Mouse (Mus musculus): ENCODE results near the gene Lad1.

Gene Lad1

GRCm38 (mm10) chr1:135810180-135810579 is 8.2 kb upstream of the Lad1 start:
- DNase-seq: no peak

- DNase-seq: peak; percentile 34
Measured at GRCm38 (mm10) chr1:135811016-135811646, 7.3 kb upstream of the Lad1 start.

GRCm38 (mm10) chr1:135812205-135812604 is 6.2 kb upstream of the Lad1 start:
- DNase-seq: no peak

- DNase-seq: no peak
Measured at GRCm38 (mm10) chr1:135812618-135813017, 5.8 kb upstream of the Lad1 start.

GRCm38 (mm10) chr1:135813071-135813470 is 5.3 kb upstream of the Lad1 start:
- DNase-seq: no peak

GRCm38 (mm10) chr1:135813687-135814395 is 4.6 kb upstream of the Lad1 start:
- DNase-seq: no peak

GRCm38 (mm10) chr1:135814531-135814930 is 3.9 kb upstream of the Lad1 start:
- no peak for DNase-seq

GRCm38 (mm10) chr1:135817595-135817994 is 803 bp upstream of the Lad1 start:
- no peak for DNase-seq

GRCm38 (mm10) chr1:135820071-135820470 is 1.7 kb downstream of the Lad1 start:
- no peak for DNase-seq

GRCm38 (mm10) chr1:135820736-135821364 is 2.5 kb downstream of the Lad1 start:
- DNase-seq: no peak

GRCm38 (mm10) chr1:135821780-135822179 is 3.4 kb downstream of the Lad1 start:
- no peak for DNase-seq

- DNase-seq: no peak
Measured at GRCm38 (mm10) chr1:135828918-135829317, 10.5 kb downstream of the Lad1 start.

GRCm38 (mm10) chr1:135834206-135834859 is 15.9 kb downstream of the Lad1 start:
- DNase-seq: no peak

GRCm38 (mm10) chr1:135834983-135835382 is 16.6 kb downstream of the Lad1 start:
- no peak for DNase-seq

GRCm38 (mm10) chr1:135835716-135836483 is 17.5 kb downstream of the Lad1 start, which contains the start of gene Tnnt2:
Gene Tnnt2 (plus strand): TSS chr1:135836354.
- no peak for DNase-seq

- no peak for DNase-seq
Measured at GRCm38 (mm10) chr1:135838626-135839025, 20.2 kb downstream of the Lad1 start.

- DNase-seq: no peak
Measured at GRCm38 (mm10) chr1:135839065-135839464, 20.7 kb downstream of the Lad1 start.

- no peak for DNase-seq
Measured at GRCm38 (mm10) chr1:135840675-135841395, 22.4 kb downstream of the Lad1 start.

GRCm38 (mm10) chr1:135843519-135844262 is 25.3 kb downstream of the Lad1 start:
- DNase-seq: no peak

- no peak for DNase-seq
Measured at GRCm38 (mm10) chr1:135844481-135844880, 26.1 kb downstream of the Lad1 start.

- DNase-seq: no peak
Measured at GRCm38 (mm10) chr1:135846632-135847031, 28.2 kb downstream of the Lad1 start.
